Mouse (Mus musculus): Measurements from ENCODE around the gene Supt4a. TPM values are rescaled to one million over a fixed set of nuclear protein-coding genes. Genes with fewer than 3 reads are reported as not detected.

Gene Supt4a
- total and polyA plus RNA-seq, 2 experiments, result 41.9 to 59.9 TPM

DNA sequence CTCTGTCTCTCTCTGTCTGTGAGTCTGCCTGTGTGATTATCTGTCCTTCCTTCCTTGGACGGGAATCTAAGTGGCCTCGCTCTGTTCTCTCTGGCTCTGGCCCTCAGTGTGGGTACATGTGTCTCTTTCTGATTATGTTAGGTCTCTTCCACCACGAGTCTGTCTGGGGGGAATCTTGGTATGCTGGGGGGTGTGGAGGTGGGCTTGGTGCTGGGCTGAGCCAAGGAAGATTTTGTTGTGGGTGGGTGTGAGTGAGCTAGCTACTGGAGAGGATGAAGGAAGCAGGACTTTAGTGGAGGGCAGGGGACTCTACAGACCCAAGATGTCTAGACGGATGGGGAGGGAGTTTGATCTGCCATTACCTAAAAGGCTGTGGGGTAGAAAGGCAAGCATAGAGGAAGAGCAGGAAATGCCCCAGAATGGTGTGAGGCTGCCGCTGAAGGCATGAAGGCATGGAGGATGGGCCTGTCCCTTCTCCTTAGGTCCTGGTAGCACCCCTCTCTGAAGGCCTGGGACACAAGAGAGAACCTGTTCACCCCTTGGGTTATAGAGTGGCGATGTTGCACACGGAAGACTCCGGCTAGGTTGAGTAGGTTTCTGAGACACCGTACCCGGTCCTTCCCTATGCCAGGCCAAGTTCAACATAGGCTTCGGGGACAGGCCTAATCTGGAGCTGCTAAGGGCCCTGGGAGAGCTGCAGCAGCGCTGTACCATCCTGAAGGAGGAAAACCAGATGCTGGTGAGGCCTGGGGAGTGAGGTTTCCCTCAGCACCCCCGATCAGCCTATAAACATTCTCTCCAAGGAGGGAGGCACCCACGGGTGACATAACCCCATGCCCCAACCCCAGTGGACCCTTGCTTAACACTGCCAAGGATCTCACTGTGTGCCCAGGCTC is 24.7 kb downstream of the Supt4a start:
- no peak for DNase-seq (ENCODE audit: extremely low read depth, low read depth, low spot score)
- TF ChIP-seq POLR2A (IDR thresholded peaks at IDR 0.05; ENCODE audit: extremely low read depth, insufficient read depth, low read length) (no peak), CTCF (IDR thresholded peaks at IDR 0.05; ENCODE audit: low read depth, low read length) (no peak)
- Histone ChIP-seq H3K27me3 (ENCODE audit: control insufficient read depth, insufficient read depth, low read length) (peaks cover 12% of the 10 kb centered on the region), H3K4me1 (ENCODE audit: control insufficient read depth, insufficient read depth, low read length) (peaks cover 7% of the 10 kb centered on the region; the same call in 1 of the 2 replicates), H3K36me3 (ENCODE audit: control insufficient read depth, insufficient read depth, low read length) (no peaks in the 10 kb centered on the region), H3K79me2 (ENCODE audit: control insufficient read depth, insufficient read depth, low read length) (no peaks in the 10 kb centered on the region), H3K9ac (ENCODE audit: low read depth, low read length) (no peak overlapping the region), H3K27ac (replicated peaks; ENCODE audit: insufficient read depth, low read depth, low read length) (no peak overlapping the region), H3K4me3 (ENCODE audit: insufficient read depth, low read depth, low read length) (no peak overlapping the region)
- WGBS, result 80% methylated on average over 14 of the region's 14 CpGs

DNA sequence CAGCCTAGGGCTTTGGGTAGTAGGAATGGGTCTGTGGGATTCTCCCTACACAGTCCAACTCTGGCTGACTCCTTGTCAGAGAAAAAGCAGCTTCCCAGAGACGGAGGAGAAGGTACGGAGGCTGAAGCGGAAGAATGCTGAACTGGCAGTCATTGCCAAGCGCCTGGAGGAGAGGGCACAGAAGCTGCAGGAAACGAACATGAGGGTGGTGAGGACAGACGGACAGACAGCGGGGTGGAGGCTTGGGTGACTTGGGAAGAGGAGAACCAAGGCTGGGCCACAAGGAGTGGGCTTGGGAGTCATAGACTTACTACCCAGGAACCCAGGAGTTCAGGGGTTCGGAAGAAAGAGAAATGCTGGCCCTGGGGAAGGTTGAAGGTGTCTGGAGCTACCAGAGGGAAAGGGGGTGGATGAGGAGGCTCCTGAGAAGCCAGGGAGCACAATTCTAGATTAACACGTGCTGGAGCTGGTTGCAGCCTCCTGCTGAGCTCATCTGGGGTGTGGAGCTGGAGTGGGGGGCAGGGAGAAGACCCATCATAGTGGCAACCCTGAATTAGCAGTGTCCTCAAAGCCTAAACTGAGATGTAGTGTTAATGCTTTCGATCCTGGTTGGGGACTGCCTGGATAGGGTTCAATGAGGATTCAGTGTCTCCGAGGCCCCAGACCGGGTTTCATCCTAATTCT is 25.5 kb downstream of the Supt4a start:
- H3K4me1 ChIP-seq (ENCODE audit: control insufficient read depth, insufficient read depth, low read length), result peaks cover 7% of the 10 kb centered on the region; the same call in 1 of the 2 replicates
- H3K4me3 ChIP-seq (ENCODE audit: insufficient read depth, low read depth, low read length), result no peak overlapping the region
- no peaks in the 10 kb centered on the region for H3K79me2 ChIP-seq (ENCODE audit: control insufficient read depth, insufficient read depth, low read length)
- DNase-seq (ENCODE audit: extremely low read depth, low read depth, low spot score), result no peak
- WGBS, result 61% methylated on average over 12 of the region's 12 CpGs
- H3K36me3 ChIP-seq (ENCODE audit: control insufficient read depth, insufficient read depth, low read length), result no peaks in the 10 kb centered on the region
- H3K9ac ChIP-seq (ENCODE audit: low read depth, low read length), result no peak overlapping the region
- no peak for TF ChIP-seq CTCF (IDR thresholded peaks at IDR 0.05; ENCODE audit: low read depth, low read length)
- no peak for TF ChIP-seq POLR2A (IDR thresholded peaks at IDR 0.05; ENCODE audit: extremely low read depth, insufficient read depth, low read length)
- H3K27me3 ChIP-seq (ENCODE audit: control insufficient read depth, insufficient read depth, low read length), result peaks cover 12% of the 10 kb centered on the region
- no peak overlapping the region for H3K27ac ChIP-seq (replicated peaks; ENCODE audit: insufficient read depth, low read depth, low read length)

DNA sequence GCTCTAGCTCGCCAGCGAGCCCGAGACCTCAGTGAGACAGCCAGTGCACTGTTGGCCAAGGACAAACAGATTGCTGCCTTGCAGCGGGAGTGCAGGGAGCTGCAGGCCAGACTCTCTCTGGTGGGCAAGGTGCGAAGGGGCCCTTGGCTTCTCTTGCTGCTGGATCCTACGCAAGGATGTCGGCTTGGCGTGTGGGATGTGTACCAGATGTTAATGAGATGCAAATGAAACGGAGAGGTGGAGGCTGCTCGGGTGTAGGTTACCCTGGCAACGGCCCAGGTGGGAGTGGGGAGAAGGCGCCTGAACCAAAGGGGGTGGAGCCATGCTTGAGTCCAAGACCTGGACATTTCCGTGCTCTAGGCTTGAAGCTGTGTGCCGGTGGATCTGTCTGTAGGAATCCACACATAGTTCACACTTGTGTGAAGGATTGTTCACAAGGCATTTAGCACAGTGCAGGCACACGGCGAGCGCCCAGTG is 26.2 kb downstream of the Supt4a start:
- Histone ChIP-seq H3K79me2 (ENCODE audit: control insufficient read depth, insufficient read depth, low read length) (no peaks in the 10 kb centered on the region), H3K4me1 (ENCODE audit: control insufficient read depth, insufficient read depth, low read length) (peaks cover 7% of the 10 kb centered on the region; the same call in 1 of the 2 replicates), H3K9ac (ENCODE audit: low read depth, low read length) (no peak overlapping the region), H3K4me3 (ENCODE audit: insufficient read depth, low read depth, low read length) (peak overlapping the region; percentile 55; the same call in 1 of the 2 replicates), H3K27me3 (ENCODE audit: control insufficient read depth, insufficient read depth, low read length) (peaks cover 12% of the 10 kb centered on the region), H3K36me3 (ENCODE audit: control insufficient read depth, insufficient read depth, low read length) (no peaks in the 10 kb centered on the region), H3K27ac (replicated peaks; ENCODE audit: insufficient read depth, low read depth, low read length) (no peak overlapping the region)
- no peak for TF ChIP-seq CTCF (IDR thresholded peaks at IDR 0.05; ENCODE audit: low read depth, low read length)
- no peak for TF ChIP-seq POLR2A (IDR thresholded peaks at IDR 0.05; ENCODE audit: extremely low read depth, insufficient read depth, low read length)
- no peak for DNase-seq (ENCODE audit: extremely low read depth, low read depth, low spot score)
- 4% methylated on average over 17 of the region's 17 CpGs for WGBS

DNA sequence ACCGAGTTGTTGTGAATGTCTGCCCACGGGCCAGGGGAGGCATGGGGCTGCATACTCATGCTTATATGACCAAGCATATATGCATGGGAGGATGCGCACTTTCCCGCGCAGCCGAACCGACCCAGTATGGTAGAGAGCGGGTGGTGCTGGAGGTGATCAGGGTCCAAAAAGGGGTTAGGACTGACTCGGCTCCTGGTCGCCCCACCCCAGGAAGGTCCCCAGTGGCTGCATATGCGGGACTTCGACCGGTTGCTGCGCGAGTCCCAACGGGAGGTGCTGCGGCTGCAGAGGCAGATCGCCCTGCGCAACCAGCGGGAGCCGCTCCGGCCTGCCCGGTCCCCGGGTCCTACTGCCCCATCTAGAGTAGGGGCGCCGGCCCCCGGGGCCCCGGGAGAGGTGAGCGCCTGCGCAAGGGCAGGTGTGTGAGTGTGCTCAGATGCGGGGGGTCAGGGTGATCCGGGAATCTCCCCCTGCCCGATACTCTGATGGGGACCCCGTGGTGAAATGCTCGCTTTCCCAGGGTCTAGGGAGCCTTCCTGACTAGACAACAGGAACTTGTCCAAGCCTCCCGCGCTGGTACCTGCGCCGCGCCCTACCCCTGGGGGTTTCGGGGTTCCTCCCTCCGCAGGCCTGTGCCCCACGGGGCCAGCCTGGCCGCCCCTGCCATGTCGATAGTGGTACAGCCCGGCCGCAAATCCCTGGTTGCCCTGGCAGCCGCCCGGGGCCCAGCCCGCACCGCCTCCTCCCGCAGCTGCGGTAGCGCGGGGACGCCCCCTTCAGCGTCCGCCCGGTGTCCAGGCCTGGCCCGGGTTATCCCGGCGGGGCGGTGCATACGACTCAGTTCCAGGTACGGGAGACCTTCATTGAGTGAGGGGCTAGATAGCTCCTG is 26.9 kb downstream of the Supt4a start:
- H3K27ac ChIP-seq (replicated peaks; ENCODE audit: insufficient read depth, low read depth, low read length), result no peak overlapping the region
- TF ChIP-seq CTCF (IDR thresholded peaks at IDR 0.05; ENCODE audit: low read depth, low read length), result no peak
- TF ChIP-seq POLR2A (IDR thresholded peaks at IDR 0.05; ENCODE audit: extremely low read depth, insufficient read depth, low read length), result no peak
- peaks cover 12% of the 10 kb centered on the region for H3K27me3 ChIP-seq (ENCODE audit: control insufficient read depth, insufficient read depth, low read length)
- H3K4me3 ChIP-seq (ENCODE audit: insufficient read depth, low read depth, low read length), result peak overlapping the region; percentile 55; the same call in 1 of the 2 replicates
- WGBS, result 4% methylated on average over 65 of the region's 65 CpGs
- H3K36me3 ChIP-seq (ENCODE audit: control insufficient read depth, insufficient read depth, low read length), result no peaks in the 10 kb centered on the region
- H3K79me2 ChIP-seq (ENCODE audit: control insufficient read depth, insufficient read depth, low read length), result no peaks in the 10 kb centered on the region
- H3K4me1 ChIP-seq (ENCODE audit: control insufficient read depth, insufficient read depth, low read length), result peaks cover 7% of the 10 kb centered on the region; the same call in 1 of the 2 replicates
- no peak for DNase-seq (ENCODE audit: extremely low read depth, low read depth, low spot score)
- H3K9ac ChIP-seq (ENCODE audit: low read depth, low read length), result peak overlapping the region; percentile 44

DNA sequence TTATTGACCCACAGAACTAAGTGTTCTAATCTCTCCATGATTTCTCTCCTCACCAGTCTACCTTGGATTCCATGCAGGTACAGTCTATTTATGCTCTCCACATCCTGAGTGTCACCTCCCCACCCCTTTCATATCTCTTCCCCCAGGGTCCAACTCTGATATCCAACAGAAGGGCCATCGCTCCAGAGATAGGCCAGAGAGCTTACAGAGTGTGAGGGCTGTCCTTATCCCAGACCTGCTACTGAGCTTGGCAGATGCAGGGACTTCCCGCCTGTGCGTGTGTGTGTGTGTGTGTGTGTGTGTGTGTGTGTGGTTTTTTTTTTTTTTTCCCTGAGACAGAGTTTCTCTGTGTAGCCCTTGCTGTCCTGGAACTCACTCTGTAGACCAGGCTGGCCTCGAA is 31.4 kb downstream of the Supt4a start:
- H3K27ac ChIP-seq (replicated peaks; ENCODE audit: insufficient read depth, low read depth, low read length), result no peak overlapping the region
- DNase-seq (ENCODE audit: extremely low read depth, low read depth, low spot score), result no peak
- TF ChIP-seq CTCF (IDR thresholded peaks at IDR 0.05; ENCODE audit: low read depth, low read length) (no peak), POLR2A (IDR thresholded peaks at IDR 0.05; ENCODE audit: extremely low read depth, insufficient read depth, low read length) (no peak)
- no peaks in the 10 kb centered on the region for H3K79me2 ChIP-seq (ENCODE audit: control insufficient read depth, insufficient read depth, low read length)
- H3K9ac ChIP-seq (ENCODE audit: low read depth, low read length), result no peak overlapping the region
- 72% methylated on average over 3 of the region's 4 CpGs for WGBS
- peaks cover 3% of the 10 kb centered on the region; the same call in 1 of the 2 replicates for H3K4me1 ChIP-seq (ENCODE audit: control insufficient read depth, insufficient read depth, low read length)
- peaks cover 10% of the 10 kb centered on the region for H3K27me3 ChIP-seq (ENCODE audit: control insufficient read depth, insufficient read depth, low read length)
- H3K36me3 ChIP-seq (ENCODE audit: control insufficient read depth, insufficient read depth, low read length), result no peaks in the 10 kb centered on the region
- H3K4me3 ChIP-seq (ENCODE audit: insufficient read depth, low read depth, low read length), result no peak overlapping the region

Data from liver, adult 2 months (tissue).